Mouse (Mus musculus) common myeloid progenitor, adult 5-6 weeks (primary cell): ENCODE results near the gene Il10rb. TPM values are rescaled to one million over a fixed set of nuclear protein-coding genes. Genes with fewer than 3 reads are reported as not detected.
A peak's percentile ranks its signal among the peaks of the same experiment; 100 is the strongest.
"Not testable (repeated sequence)": the region's sequence is repeated elsewhere in the genome, so short reads cannot be mapped to it uniquely, and the experiment has no call there.

Experiments used
- ATAC-seq: replicated peaks from 2 replicates; pipeline ENCODE4 v1.8.0; 2016; ENCODE audit warnings: low read depth, mild to moderate bottlenecking, moderate TSS enrichment, inconsistent platforms; ENCODE audit not compliant: poor library complexity, severe bottlenecking
- total RNA-seq: library from RNA; stranded (forward); fragments of 200-1000, 187-1606 nt; gene quantifications from 2 replicates; pipeline ENCODE4 v1.2.3, GENCODE M21; 2017

Il10rb gene
- total RNA-seq, 1 experiment from 2014 or later: 53.2 TPM

- peak; percentile 74 for ATAC-seq
These were observed 7.3 kb downstream of the Il10rb start for GRCm38 (mm10) chr16:91413102-91413844.

DNA sequence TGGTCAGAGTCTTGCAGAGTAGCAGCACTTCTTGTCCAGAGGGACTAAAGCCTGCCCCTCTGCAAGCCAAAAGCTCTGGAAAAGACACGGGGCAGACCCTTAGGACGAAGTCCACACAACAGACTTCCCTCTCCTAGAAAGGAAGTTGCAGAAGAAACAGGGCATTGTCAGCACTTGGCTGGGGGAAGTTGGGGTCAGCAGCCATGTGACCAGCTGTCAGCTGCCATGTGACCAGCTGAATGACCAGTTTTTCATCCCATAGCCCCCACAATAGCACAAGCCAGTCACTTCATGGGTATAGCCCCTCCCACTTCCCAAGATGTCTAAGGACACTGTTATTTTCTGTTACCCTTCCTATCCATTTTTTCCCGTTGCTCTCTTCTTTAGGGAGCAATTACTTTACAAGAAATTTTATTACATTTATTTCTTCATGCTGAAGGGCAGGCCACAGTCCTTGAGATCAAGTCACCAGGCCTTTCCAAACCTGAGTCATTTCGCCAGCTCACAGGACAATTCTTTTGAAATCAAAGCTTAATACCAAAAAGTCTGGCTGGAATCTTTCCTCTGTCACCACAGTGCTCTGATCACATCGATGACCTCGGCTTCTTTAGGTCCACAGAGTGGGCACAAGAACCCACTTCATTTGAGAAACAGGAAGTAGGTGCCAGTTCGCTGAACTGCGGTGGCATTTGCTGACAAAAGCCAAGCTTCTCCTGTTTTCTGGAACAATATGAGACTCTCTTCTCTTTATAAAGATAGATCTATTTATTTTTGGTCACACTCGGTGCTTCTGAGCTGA is 9.6 kb downstream of the Il10rb start:
- ATAC-seq: no peak

DNA sequence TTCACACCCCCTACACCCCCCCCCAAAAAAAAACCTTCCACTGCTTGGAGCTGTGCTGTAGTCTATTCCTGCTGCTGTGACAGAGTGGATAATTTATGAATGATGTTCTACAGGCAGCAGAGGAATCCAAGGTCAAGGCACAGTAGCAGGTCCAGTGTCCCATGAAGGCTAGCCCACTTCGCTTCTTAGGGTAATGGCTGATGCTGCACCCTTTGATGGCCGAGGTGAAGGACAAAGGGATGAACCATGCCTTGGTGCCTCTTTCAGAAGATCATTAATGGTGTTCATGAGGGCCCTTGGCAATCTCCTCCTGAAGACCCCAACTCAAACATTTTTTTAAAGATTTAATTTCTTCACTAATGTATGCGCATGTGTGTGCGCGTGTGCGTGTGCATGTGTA is 10.4 kb downstream of the Il10rb start:
- no peak for ATAC-seq

GRCm38 (mm10) chr16:91416938-91417337 is 11.0 kb downstream of the Il10rb start:
- peak; percentile 43; the same call in 1 of the 2 replicates for ATAC-seq

- ATAC-seq: no peak
These were observed 12.6 kb downstream of the Il10rb start for GRCm38 (mm10) chr16:91418531-91418930.

DNA sequence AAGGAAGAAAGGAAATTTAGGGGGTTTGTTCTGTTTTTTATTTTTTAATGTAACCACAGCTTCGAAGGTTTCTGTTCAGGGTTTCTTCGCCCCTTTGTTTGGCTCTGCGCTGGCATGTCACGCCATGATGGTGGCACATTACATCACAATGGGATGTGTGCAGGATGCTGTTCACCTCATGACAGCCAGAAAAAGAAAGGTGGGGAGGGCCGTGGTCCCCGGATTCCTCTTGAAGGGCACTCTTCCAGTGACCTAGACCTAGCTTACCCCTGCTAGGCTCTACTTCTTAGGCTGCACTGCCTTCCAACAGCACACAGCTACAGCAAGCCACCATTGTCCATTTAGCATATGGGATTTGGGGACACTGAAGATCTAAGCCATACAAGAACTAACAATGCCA is 19.9 kb downstream of the Il10rb start:
- no peak for ATAC-seq

- no peak for ATAC-seq
These were observed 20.6 kb downstream of the Il10rb start for GRCm38 (mm10) chr16:91426586-91426985.

DNA sequence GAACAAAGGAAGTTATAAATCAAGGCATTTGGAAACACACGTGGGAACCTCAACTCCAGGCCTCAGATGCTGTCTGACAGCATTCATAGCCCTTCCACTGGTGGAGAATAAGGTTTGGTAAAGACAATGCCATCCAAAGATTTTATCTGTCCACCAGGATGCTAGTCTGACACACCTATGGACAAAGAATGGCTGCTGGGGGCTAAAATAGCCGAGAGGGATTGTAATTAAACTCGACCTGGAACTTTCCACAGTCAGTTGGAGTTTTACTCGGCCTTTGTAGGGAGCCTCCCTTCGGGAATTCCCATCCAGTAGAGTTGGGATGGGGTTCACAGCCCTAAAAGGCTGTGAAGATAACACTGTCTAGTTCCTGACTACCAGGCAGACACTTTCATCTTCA is 21.5 kb downstream of the Il10rb start:
- ATAC-seq: no peak

- ATAC-seq: no peak
These were observed 22.4 kb downstream of the Il10rb start for GRCm38 (mm10) chr16:91428259-91428865.

DNA sequence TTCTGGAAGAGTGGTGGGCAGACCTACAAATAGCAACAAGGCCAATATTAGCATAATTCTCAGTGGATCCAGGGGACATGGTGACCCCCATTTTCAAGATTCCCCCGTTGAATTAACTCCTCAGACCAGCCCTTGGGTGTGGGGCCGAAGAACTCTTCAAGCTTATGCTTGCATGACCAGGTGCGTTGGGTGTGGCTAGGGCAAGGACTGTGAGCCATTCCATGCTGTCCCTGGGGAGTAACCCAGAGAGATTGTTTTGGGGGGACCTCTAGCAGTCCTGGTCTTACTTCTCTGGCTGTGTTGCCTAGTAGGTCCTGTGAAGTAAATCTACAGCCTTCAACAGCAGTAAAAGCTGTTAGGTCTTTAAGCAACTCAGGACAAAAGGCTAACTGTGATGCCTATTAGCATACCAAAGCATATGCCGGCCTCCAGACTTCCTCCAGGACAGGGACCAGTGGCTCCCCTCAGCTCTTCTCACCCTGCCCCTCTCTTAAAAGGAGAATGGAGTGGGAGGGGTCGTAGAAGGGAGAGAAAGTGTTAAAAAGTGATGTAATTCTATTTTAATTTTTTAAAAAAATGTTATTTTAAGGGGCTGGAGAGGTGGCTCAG is 26.9 kb downstream of the Il10rb start:
- ATAC-seq: no peak

- peak; percentile 74 for ATAC-seq
These were observed 27.5 kb downstream of the Il10rb start for GRCm38 (mm10) chr16:91433329-91433933.

DNA sequence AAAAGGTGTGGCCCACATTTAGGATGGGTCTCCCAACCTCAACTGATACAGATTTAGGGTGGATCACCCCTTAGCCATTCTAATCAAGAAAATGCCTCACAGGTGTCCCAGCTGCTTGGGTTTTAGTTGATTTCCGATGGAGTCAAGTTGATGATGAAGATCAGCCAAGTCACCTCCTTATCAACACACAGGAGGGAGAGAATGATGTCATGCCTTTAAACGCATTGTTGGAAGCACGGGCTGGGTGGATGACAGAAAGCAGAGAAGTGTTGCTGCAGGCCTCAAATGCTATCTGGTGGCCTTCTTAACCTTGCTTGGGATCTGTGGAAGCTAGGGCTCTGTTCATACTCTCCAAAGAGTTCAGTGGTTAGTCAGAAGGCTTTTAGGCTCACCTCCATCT is 28.2 kb downstream of the Il10rb start:
- no peak for ATAC-seq

DNA sequence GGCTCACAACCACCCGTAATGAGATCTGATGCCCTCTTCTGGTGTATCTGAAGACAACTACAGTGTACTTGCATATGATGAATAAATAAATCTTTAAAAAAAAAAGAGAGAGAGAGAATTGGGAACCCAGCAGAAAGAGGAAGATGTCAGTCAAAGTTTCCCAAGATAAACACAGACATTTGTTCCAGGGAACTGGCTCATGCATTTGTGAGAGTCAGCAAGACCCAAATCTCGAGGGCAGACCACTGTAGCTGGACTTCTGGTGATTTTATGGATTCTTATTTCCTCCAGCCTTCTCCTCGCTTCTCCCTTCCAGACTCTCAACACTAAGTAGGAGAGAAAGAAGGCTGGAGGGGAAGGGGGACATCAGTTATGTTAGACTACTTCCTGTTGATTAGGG is 32.1 kb downstream of the Il10rb start:
- no peak for ATAC-seq

- ATAC-seq: not testable (repeated sequence)
These were observed 32.6 kb downstream of the Il10rb start for GRCm38 (mm10) chr16:91438599-91438998.

DNA sequence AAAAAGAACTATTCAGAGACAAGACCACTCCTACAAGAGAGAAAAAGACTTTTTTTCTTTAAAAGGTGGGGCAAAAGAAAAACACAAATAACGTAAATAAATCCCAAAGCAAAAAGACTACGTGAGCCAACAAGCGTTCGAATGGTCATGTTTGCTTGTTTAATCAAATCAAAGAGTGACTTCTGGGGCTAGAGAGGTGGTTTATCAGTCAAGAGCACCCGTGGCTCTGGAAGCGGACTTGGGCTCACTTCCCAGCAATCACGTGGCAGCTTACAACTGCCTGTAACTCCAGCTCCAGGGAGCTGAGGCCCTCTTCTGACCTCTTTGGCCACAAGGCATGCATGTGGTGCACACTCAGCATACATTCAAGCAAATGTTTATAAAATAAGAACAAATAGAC is 35.4 kb downstream of the Il10rb start:
- peak; percentile 77 for ATAC-seq

GRCm38 (mm10) chr16:91441811-91442240 is 35.9 kb downstream of the Il10rb start:
- peak; percentile 75 for ATAC-seq

DNA sequence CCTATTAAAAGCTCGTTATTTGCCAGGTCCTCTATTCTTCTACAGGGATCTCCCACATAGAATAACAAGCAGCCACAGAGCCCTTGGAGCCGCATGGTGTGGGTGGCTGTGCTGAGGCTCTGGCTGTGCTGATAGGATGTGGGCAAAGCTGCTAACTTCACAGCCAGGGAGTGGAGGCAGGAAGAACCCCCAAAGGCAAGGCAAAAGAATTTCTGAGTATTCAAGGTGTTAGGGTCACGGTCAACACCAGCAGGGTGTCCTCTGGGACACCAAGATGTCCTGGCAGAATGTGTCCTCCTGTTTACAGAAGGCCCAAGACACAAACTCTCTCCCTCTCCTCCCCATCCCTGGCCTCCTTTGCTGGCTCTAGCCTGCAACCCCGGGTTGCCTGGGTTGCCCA is 36.5 kb downstream of the Il10rb start:
- ATAC-seq: no peak

DNA sequence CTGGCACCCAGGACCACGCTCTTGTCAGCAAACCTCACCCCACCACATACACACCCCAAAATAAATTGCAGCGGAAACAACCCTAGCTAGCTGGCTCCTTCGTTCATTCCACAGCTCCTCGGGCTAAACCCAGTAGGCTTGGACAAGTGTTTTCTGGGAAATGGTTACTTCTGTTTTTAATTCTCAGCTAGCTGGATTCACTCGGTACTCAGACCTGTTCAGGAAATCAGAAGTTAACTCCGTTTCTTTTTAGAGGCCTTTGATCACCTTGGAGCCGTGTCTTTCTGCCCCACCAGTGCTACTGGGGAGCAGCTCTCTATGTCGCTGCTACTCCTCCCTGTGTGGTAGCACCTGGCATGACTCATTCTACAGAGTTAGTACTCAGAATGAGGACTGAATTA is 37.2 kb downstream of the Il10rb start:
- no peak for ATAC-seq

DNA sequence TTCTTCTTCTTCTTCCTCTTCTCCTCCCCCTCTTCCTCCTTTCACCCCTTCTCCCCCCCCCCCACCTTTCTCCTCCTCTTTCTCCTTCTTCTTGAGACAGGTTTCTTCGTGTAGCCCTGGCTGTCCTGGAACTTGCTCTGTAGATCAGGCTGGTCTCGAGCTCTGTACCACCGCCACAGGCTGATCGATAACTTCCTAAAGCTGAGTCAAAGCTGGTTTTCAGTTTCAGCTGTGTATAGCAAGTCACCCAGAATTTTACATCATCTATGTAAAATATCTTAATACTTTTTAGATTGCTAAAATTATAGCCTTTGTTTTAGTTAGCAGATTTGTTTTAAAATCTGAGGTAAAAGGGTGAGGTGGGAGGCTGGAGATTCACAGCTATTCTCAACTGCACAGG is 38.9 kb downstream of the Il10rb start:
- ATAC-seq: no peak

- ATAC-seq: no peak
These were observed 39.6 kb downstream of the Il10rb start for GRCm38 (mm10) chr16:91445566-91445965.
